Mouse (Mus musculus) liver, adult 2 months (tissue): ENCODE data around the gene Ctr9.

Experiments
- CTCF ChIP-seq: fragments of 200-500 bp; IDR thresholded peaks from 2 replicates; pipeline ENCODE4 v1.5.1; 2011; ENCODE audit warnings: low read depth, low read length, control low read depth
- POLR2A ChIP-seq: fragments of 200-500 bp; IDR thresholded peaks from 2 replicates; pipeline ENCODE4 v1.6.1; 2011; ENCODE audit warnings: low read length, control low read depth; ENCODE audit not compliant: insufficient read depth; ENCODE audit errors: extremely low read depth

DNA sequence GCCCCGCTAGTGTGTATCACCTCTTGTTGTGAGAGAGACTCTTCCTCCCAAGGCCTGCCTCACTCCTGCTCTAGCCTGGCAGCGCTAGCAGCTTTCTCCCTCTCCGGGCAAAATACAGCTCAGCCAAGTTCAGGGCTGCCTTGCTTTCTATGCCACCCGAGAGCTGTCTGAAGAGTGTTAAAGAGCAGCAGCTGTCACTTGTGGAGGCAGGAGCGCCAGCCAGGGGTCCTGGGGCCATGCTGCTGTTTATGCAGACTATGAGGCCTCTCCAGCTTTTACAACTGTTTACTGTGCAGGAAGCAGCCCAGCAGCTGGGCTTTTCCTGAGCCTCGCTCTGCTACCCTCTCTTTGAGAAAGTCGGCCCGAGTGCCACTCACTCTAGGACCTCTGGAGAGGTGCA, 47.7 kb upstream of the Ctr9 start:
- TF ChIP-seq CTCF (no peak), POLR2A (no peak)
